Mouse (Mus musculus): Measurements from ENCODE around the gene 4930595D18Rik. TPM values are rescaled to one million over a fixed set of nuclear protein-coding genes. Genes with fewer than 3 reads are reported as not detected.

4930595D18Rik gene
- polyA plus RNA-seq, 1 experiment, result not detected

GRCm38 (mm10) chr12:111203076-111203475, 18.8 kb upstream of the 4930595D18Rik start:
- 83% methylated on average over 10 of the region's 10 CpGs for WGBS
- TF ChIP-seq CTCF (IDR thresholded peaks at IDR 0.05; ENCODE audit: insufficient read depth, low read length) (no peak), POLR2A (IDR thresholded peaks at IDR 0.05; ENCODE audit: borderline replicate concordance, extremely low read depth, low read depth, low read length) (no peak)
- no peaks in the 10 kb centered on the region for H3K4me1 ChIP-seq (ENCODE audit: control insufficient read depth, insufficient read depth, low read length)
- no peak for DNase-seq
- no peak overlapping the region for H3K4me3 ChIP-seq (replicated peaks; ENCODE audit: extremely low read depth, low read depth, low read length)

DNA sequence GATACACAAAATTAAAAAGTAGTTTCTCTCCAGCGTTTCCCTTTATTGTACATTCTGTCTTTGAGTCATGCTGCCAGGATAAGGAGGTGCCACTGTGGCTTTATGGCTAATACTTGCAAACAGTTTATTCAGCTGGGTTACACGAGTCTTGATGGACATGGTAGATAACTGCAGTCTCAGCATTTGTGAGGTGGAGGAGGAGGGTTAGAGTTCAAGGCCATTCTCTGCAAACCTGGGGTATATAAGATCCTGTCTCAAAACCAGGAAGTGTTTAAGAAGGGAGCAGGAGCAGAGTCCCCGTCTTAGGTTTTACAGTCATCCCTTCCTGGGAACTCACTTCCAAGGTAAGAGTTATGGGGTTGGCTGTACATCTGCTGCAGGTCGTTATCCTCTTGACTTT, 12.3 kb upstream of the 4930595D18Rik start:
- TF ChIP-seq POLR2A (IDR thresholded peaks at IDR 0.05; ENCODE audit: borderline replicate concordance, extremely low read depth, low read depth, low read length) (no peak), CTCF (IDR thresholded peaks at IDR 0.05; ENCODE audit: insufficient read depth, low read length) (no peak)
- no peak for DNase-seq
- Histone ChIP-seq H3K4me3 (replicated peaks; ENCODE audit: extremely low read depth, low read depth, low read length) (no peak overlapping the region), H3K4me1 (ENCODE audit: control insufficient read depth, insufficient read depth, low read length) (peaks cover 2% of the 10 kb centered on the region; the same call in 1 of the 2 replicates)
- 72% methylated on average over 4 of the region's 4 CpGs for WGBS

GRCm38 (mm10) chr12:111193331-111193730, 9.0 kb upstream of the 4930595D18Rik start:
- TF ChIP-seq CTCF (IDR thresholded peaks at IDR 0.05; ENCODE audit: insufficient read depth, low read length) (no peak), POLR2A (IDR thresholded peaks at IDR 0.05; ENCODE audit: borderline replicate concordance, extremely low read depth, low read depth, low read length) (no peak)
- DNase-seq, result no peak
- WGBS, result 55% methylated on average over 9 of the region's 9 CpGs
- Histone ChIP-seq H3K4me1 (ENCODE audit: control insufficient read depth, insufficient read depth, low read length) (peaks cover 2% of the 10 kb centered on the region; the same call in 1 of the 2 replicates), H3K4me3 (replicated peaks; ENCODE audit: extremely low read depth, low read depth, low read length) (no peak overlapping the region)

DNA sequence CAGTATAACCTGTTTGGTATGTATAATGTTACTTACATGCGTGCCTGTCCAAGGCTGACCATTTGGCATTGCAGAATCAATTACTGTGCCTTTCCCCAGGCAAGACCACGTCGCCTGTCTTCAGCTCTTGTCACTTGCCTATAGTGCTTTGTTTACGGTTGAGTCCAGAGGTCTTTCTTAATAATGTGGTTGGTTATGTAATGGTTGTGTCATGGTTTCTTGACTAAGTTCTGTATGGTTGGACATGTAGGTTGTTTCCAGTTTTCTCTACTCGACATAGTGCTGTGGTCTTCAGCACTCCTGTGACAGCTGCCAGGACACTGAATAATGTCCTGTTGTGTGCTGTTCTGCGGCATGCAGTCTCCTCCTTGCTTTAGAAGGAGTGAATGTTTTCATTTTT, 8.5 kb upstream of the 4930595D18Rik start:
- peaks cover 2% of the 10 kb centered on the region; the same call in 1 of the 2 replicates for H3K4me1 ChIP-seq (ENCODE audit: control insufficient read depth, insufficient read depth, low read length)
- H3K4me3 ChIP-seq (replicated peaks; ENCODE audit: extremely low read depth, low read depth, low read length), result no peak overlapping the region
- TF ChIP-seq CTCF (IDR thresholded peaks at IDR 0.05; ENCODE audit: insufficient read depth, low read length) (no peak), POLR2A (IDR thresholded peaks at IDR 0.05; ENCODE audit: borderline replicate concordance, extremely low read depth, low read depth, low read length) (no peak)
- WGBS, result 71% methylated on average over 6 of the region's 6 CpGs
- no peak for DNase-seq

- peaks cover 2% of the 10 kb centered on the region; the same call in 1 of the 2 replicates for H3K4me1 ChIP-seq (ENCODE audit: control insufficient read depth, insufficient read depth, low read length)
- TF ChIP-seq CTCF (IDR thresholded peaks at IDR 0.05; ENCODE audit: insufficient read depth, low read length) (no peak), POLR2A (IDR thresholded peaks at IDR 0.05; ENCODE audit: borderline replicate concordance, extremely low read depth, low read depth, low read length) (no peak)
- no peak overlapping the region for H3K4me3 ChIP-seq (replicated peaks; ENCODE audit: extremely low read depth, low read depth, low read length)
- 65% methylated on average over 2 of the region's 2 CpGs for WGBS
- DNase-seq, result no peak
Observed at GRCm38 (mm10) chr12:111190891-111191290, 6.6 kb upstream of the 4930595D18Rik start.

GRCm38 (mm10) chr12:111190355-111190754, 6.1 kb upstream of the 4930595D18Rik start:
- H3K4me1 ChIP-seq (ENCODE audit: control insufficient read depth, insufficient read depth, low read length), result peaks cover 2% of the 10 kb centered on the region; the same call in 1 of the 2 replicates
- no peak for TF ChIP-seq POLR2A (IDR thresholded peaks at IDR 0.05; ENCODE audit: borderline replicate concordance, extremely low read depth, low read depth, low read length)
- no peak for TF ChIP-seq CTCF (IDR thresholded peaks at IDR 0.05; ENCODE audit: insufficient read depth, low read length)
- WGBS, result 80% methylated on average over 5 of the region's 5 CpGs
- no peak overlapping the region for H3K4me3 ChIP-seq (replicated peaks; ENCODE audit: extremely low read depth, low read depth, low read length)
- no peak for DNase-seq

- no peak overlapping the region for H3K4me3 ChIP-seq (replicated peaks; ENCODE audit: extremely low read depth, low read depth, low read length)
- no peak for TF ChIP-seq CTCF (IDR thresholded peaks at IDR 0.05; ENCODE audit: insufficient read depth, low read length)
- no peak for TF ChIP-seq POLR2A (IDR thresholded peaks at IDR 0.05; ENCODE audit: borderline replicate concordance, extremely low read depth, low read depth, low read length)
- DNase-seq, result no peak
- WGBS, result 85% methylated on average over 4 of the region's 4 CpGs
- peaks cover under 1% of the 10 kb centered on the region; the same call in 1 of the 2 replicates for H3K4me1 ChIP-seq (ENCODE audit: control insufficient read depth, insufficient read depth, low read length)
Observed at GRCm38 (mm10) chr12:111188295-111188694, 4.0 kb upstream of the 4930595D18Rik start.

GRCm38 (mm10) chr12:111186986-111187385, 2.7 kb upstream of the 4930595D18Rik start:
- WGBS, result 65% methylated on average over 3 of the region's 3 CpGs
- H3K4me1 ChIP-seq (ENCODE audit: control insufficient read depth, insufficient read depth, low read length), result no peaks in the 10 kb centered on the region; the same call in 1 of the 2 replicates
- no peak overlapping the region for H3K4me3 ChIP-seq (replicated peaks; ENCODE audit: extremely low read depth, low read depth, low read length)
- DNase-seq, result no peak
- TF ChIP-seq CTCF (IDR thresholded peaks at IDR 0.05; ENCODE audit: insufficient read depth, low read length) (no peak), POLR2A (IDR thresholded peaks at IDR 0.05; ENCODE audit: borderline replicate concordance, extremely low read depth, low read depth, low read length) (no peak)

DNA sequence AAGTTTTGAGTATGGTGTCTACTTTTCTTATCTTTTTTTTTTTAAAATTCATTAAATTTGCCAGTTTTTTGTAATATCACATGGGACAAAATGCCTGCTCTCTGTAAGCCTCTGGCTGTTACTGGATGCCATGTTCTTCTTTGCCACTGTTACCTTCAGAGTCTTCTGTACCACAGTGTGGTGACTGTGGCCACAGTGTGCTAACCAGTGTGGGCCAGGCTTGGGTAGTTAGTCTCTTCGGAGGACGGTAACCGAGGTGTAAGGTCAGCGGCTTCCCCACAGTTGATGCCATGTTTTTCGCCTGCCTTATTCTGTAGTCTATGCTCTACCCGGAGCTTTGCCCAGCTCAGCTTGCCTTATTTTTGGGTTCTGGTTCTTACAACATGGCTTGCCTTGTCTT, 1.9 kb downstream of the 4930595D18Rik start:
- Histone ChIP-seq H3K4me3 (replicated peaks; ENCODE audit: extremely low read depth, low read depth, low read length) (no peak overlapping the region), H3K4me1 (ENCODE audit: control insufficient read depth, insufficient read depth, low read length) (no peaks in the 10 kb centered on the region; the same call in 1 of the 2 replicates)
- 88% methylated on average over 6 of the region's 6 CpGs for WGBS
- no peak for DNase-seq
- no peak for TF ChIP-seq POLR2A (IDR thresholded peaks at IDR 0.05; ENCODE audit: borderline replicate concordance, extremely low read depth, low read depth, low read length)
- TF ChIP-seq CTCF (IDR thresholded peaks at IDR 0.05; ENCODE audit: insufficient read depth, low read length), result no peak

DNA sequence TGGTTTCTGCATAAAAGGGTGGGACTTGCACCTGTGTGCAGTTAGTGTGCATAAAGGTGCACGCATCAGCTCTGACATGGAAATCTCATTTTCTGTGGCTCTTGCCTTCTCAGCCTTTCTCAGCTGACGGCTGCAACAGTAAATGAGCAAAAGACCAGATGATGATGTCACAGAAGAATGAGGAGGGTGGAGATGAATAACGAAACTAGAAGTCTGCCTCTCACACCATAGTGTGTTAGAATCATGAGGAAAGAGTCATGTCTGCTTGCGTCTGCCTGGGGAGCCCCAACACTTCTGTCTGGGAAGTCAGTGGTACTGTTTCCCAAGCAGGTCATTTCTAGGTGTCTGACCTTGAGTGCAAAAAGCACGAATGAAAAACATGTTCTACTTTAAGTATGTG, 2.4 kb downstream of the 4930595D18Rik start:
- 75% methylated on average over 5 of the region's 5 CpGs for WGBS
- H3K4me3 ChIP-seq (replicated peaks; ENCODE audit: extremely low read depth, low read depth, low read length), result no peak overlapping the region
- TF ChIP-seq CTCF (IDR thresholded peaks at IDR 0.05; ENCODE audit: insufficient read depth, low read length) (no peak), POLR2A (IDR thresholded peaks at IDR 0.05; ENCODE audit: borderline replicate concordance, extremely low read depth, low read depth, low read length) (no peak)
- DNase-seq, result no peak
- no peaks in the 10 kb centered on the region; the same call in 1 of the 2 replicates for H3K4me1 ChIP-seq (ENCODE audit: control insufficient read depth, insufficient read depth, low read length)

Data from lung, adult 2 months (tissue).